Mouse (Mus musculus) retina, postnatal 1 day (tissue): Measurements from ENCODE around the gene Slc30a2.
"Not testable (repeated sequence)": the region's sequence is repeated elsewhere in the genome, so short reads cannot be mapped to it uniquely, and the experiment has no call there.

Source experiments
- DNase-seq: peaks from one replicate; pipeline ENCODE4 v3.0.0-alpha.2; 2012

Gene Slc30a2

DNA sequence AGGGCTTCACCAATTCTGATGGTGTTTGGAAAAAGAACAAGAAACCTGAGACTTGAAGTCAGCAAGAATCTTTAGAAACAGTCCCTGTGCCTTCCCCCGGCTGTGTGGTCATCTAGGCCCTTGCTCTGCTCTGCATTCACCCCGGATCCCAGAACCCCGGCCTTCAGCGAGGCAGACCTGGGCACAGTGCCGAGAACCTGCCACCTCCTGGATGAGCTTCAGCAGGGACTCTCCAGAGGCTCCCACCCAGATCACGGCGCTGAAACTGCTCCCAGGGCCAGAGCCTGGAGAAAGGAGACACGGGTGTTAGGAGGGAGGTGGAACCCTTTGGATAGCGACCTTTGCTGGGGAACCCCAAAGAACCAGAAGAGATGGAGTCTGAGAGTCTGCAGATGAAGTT lies 19.1 kb downstream of the Slc30a2 start:
- DNase-seq, result no peak

DNA sequence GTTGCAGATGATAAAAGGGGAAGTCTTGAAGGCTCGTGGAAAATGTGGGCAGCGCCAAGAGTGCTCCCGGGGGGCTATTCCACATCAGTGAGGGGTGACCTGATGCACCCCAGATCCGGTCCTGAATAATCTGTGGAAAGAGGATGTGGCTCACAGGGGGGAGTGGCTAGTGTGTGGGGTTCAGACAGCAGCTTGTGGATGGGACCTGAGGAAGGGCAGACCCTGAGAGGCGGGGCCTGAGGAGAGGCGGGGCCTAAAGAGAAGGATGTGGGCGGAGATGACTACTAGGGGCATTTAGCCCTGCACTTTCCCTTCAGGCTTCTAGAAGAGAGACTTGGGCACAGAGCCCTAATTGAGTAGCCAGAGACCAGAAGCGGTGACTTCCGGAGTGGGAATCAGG lies 19.6 kb downstream of the Slc30a2 start:
- DNase-seq, result peak; percentile 52

DNA sequence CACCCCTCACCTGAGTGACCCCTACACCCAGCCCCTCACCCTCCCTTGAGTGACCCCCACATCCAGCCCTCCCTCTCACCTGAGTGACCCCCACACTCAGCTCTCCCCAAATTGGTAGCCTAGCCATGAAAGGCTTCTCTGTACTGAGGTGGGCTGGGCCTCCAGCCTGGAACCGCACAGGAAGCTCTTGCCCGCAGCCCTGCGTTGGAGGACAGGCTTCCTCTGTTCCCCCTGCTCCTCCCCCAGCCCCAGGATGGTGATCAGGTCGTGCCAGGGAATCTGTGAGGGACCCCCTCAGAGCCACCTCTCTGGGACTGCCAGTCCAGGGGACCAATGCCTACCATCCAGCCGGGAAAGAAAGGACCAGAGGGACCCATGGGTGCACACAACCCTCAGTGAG lies 22.3 kb downstream of the Slc30a2 start:
- DNase-seq, result no peak

DNA sequence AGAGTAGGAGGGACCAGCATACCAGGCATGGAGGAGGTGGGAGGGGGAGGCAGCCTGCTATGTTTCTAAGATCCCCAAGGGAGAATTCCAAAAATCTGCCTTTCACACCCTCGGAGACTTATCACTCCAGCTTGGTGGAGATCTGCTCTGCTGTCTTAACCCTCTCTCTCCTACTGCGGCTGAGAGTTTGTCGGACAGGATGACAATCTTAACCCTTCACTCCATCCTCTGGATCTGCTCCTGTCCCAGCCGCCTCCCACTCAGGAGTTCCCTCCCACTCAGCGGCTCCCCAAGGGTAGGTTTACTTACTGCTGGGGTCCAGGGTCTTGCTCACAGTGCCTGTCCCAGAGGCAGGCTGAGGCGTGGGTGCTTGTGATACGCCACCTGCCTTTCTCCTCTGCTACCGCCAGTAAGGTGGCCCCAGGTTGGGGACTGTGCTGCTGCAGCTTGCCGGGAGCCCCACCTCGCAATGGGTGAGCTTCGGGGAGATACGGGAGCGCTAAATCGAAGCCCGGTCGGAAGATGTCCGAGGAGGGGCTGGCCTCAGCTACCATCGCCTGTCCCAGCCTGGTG lies 27.8 kb downstream of the Slc30a2 start:
- no peak for DNase-seq

DNA sequence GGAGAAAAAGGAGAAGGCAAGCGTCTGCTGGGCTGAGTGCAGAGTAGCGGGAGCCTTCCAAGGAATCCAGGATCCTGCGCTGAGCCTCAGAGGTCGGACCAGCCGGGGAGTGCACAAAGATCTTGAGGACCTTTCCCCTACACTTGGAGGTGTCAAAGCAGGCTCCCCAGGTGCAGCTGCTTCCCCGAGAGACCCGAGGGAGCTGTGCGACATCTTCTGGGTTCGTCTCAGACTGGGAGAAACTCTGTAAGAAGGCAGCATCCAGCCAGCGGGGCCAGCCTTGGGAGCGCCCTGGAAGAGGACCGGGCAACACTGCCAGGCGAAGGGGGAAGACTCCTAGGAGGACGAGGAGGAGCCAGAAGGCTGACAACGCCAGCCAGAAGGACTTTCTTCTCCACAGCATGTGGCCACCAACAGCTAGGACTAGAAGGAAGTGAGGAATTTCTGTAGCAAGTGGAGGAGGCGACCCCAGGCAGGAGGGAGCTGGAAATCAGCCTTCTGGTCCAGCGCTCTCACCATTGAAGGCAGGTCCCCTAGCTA lies 28.4 kb downstream of the Slc30a2 start:
- no peak for DNase-seq

DNA sequence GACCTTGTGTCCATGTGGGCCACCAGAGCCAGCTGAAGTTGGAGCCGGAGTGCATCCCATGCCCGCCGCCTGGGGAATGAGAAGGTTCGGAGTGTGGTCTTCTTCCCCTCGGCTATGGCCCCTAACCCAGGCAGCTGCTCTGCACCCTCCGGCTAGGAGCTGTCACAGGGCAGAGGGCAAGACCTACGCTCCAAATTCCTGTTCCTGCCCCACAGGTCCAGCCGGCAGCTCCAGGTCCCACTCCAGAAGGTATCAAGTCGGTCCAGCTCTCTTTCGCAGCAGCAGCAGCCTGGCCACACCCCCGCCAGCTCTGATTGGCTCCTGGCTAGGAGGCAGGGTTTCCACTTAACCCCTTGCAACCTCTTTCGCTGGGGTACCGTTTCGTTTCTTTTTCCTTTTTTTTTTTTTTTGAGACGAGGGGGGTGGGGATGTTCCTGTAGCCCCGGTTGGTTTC lies 29.3 kb downstream of the Slc30a2 start:
- peak; percentile 78 for DNase-seq

DNA sequence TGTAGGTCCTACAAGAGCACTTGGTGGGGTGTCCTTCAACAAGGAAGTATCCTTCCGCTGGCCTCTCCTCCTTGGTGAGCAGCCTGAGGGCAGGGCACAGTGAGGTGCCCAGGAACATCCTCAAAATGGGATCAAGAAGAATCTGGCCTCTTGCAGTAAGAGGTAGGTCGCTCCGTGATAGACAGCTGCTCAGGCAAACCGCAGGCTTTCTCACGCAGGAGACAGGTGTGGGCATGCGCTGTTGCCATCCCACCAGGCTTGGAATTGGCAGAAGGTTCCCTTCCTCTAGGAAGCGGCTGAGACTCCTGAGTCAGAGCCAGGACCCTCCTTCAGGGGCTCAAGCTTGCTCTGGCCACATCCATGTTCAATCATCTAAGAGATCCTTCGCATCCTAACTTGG lies 30.3 kb downstream of the Slc30a2 start:
- no peak for DNase-seq

DNA sequence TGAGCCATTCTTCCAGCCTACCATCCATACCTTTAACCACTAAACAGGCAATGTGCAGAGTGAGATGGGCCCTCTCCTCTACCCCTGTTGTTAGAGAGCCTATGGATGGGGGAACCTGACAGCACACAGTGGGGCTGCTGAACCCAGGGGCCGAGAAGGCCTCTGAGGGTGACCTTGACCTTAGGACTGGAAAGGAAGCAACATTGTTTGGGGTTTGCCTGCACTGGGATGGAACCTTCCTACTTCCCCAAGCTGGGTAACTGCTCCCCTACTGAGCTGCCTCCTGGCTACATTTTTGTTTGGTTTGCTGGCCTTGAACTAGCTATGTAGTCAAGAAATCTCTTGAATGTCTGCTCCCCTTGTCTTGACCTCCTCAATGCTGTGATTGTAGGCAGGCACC lies 31.3 kb downstream of the Slc30a2 start:
- no peak for DNase-seq

DNA sequence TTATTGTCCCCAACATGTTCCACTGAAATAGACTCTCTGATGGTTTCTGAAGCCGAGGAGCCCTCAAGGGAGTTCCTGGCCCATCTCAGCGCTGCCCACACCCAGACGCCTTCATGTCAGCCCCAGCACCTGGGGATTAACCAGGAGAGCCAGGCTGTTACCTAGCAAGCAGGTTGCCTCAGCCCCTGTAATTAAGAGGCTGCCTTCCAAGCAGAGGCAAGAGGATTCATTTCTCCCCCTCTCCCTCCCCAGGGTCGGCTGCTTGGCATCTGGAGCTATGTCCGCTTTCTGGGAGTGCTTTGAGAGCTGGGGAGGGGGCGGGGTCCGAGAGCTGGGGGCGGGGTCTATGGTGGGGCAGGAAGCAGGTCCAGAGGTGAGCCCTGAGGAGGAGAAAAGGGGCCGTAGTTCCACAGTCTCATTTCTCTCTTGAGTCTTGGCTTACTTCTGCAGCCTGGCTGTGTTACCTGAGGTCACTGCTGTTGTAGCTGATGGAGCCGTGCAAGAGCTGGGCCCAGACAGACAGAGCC lies 35.2 kb downstream of the Slc30a2 start:
- DNase-seq, result no peak

DNA sequence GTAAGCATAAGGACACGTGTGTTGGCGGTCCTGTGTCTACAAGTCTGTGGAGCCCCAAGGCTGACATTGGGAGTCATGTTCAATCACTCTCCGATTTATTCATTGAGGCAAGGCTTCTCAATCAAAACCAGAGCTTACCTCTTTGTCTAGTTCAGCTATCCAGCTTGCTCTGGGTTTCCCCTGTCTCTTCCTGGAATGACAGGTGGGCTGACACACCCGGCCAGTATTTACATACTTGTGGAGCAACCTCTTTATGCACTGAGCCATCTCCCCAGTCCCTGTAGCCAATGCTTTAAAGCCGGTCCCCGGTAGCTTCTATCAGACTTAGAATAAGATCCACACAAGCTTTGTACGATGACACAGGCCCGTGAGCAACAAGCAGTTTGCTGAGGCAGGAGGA lies 36.5 kb downstream of the Slc30a2 start:
- DNase-seq, result no peak

DNA sequence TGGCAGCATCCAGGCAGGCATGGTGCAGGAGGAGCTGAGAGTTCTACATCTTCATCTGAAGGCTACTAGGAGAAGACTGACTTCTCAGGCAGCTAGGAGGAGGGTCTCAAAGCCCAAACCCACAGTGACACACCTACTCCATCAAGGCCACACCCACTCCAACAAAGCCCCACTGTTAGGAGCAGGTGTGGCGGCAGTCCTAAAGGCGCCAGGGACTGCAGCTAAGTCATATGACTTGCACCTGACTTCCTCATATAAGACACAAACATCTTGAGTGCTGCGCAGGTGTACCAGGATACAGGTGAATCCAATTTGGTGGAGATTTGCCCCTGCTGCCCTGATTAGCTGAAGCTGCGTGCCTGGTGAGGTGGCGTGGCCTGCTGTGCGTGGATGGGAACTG lies 40.8 kb downstream of the Slc30a2 start, which contains the start of gene Extl1:
Gene Extl1 (minus strand): TSS at position 101 of the 400 bp plus-strand sequence.
- DNase-seq, result not testable (repeated sequence)

DNA sequence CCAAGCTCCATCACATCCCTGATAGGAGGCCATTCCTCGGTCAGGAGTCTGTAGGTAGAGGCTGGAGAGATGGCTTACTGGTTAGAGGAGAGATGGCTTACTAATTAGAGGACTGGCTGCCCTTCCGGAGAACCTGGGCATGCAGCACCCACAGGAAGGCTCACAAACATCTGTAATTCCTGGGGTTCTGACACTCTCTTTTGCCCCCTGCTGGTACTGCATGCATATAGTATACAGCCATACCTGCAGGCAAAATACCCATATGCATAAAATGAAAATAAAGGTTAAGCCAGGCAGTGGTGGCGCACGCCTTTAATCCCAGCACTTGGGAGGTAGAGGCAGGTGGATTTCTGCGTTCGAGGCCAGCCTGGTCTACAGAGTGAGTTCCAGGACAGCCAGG lies 44.3 kb downstream of the Slc30a2 start:
- DNase-seq, result peak; percentile 37

DNA sequence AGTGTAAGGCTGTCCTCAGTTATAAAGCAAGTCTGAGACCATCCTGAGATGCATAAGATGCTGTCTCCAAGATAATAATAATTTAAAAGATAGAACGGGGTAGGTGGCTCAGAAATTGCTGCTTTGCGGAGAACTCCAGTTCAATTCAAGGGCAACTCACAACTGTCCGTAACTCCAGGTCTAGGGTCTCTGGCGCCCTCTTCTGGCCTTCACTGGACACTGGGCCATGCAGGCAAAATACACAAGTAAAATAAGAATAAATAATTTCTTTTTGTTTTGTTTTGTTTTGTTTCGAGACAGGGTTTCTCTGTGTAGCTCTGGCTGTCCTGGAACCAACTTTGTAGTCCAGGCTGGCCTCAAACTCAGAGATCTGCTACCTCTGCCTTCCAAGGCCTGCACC lies 45.4 kb downstream of the Slc30a2 start:
- peak; percentile 75 for DNase-seq

DNA sequence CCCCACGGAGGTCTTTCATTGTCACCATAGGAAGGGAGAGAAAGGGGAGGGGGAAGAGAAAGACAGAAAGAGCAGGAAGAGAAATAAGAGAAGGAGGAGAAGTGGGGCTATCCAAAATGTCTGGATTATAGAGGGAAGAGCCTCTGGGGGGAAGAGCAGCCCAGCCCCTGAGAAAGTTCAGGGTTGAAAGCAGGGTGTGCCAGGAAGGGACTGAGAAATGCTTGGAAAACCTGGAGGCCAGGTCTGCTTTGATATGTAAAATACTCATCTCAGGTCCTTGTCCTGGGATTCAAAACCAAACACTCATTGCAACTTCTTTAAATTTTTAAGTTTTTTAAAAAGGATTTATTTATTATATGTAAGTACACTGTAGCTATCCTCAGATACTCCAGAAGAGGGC lies 48.7 kb downstream of the Slc30a2 start:
- no peak for DNase-seq

DNA sequence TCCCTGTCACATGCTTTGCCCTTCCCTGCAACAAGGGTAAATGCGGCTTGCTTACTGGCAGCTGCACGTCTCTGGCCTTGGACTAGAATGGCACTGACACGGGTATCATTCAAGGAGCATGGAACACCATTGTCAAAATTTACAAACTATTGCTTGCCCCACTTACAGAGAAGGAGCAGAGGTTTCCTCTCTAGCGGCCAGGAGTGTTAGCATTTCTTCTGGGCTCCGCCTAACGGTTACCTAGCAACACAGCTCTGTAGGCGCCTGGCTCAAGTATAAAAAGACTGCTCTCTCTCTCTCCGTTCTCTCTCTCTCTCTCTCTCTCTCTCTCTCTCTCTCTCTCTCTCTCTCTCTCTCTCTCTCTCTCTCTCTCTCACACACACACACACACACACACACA lies 49.6 kb downstream of the Slc30a2 start:
- peak; percentile 72 for DNase-seq

DNA sequence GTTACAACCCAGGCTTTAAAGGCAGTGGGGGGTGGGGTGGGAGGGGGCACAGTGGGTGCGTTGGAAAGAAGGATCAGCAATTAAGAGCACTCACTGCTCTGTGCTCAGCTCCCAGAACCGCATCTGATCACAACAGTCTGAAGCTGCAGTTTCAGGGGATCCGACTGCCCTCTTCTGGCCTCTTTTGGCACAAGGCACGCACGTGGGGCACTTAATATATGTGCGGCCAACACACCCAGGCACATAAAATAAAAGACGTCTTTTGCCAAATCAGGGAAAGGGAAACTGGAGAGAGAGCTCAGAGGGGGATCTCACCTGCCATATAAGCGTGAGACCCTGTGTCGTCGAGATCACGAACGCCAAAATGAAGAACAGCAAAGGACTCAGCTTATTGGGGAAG lies 50.0 kb downstream of the Slc30a2 start:
- DNase-seq, result peak; percentile 56

DNA sequence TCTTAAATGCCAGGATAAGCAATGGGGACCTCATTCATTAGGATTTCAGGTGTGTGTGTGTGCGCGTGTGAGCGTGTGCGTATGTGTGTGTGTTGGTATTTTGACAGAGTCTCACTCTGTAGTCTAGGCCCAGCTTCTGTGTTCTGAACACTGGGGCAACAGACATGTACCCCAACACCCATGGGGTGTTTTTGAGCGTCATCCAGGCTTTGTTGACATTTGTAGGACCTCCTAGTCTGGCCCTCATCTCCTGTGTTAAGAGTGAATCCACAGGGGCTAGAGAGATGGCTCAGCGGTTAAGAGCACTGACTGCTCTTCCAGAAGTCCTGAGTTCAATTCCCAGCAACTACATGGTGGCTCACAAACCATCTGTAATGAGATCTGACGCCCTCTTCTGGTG lies 52.2 kb downstream of the Slc30a2 start:
- DNase-seq, result no peak

DNA sequence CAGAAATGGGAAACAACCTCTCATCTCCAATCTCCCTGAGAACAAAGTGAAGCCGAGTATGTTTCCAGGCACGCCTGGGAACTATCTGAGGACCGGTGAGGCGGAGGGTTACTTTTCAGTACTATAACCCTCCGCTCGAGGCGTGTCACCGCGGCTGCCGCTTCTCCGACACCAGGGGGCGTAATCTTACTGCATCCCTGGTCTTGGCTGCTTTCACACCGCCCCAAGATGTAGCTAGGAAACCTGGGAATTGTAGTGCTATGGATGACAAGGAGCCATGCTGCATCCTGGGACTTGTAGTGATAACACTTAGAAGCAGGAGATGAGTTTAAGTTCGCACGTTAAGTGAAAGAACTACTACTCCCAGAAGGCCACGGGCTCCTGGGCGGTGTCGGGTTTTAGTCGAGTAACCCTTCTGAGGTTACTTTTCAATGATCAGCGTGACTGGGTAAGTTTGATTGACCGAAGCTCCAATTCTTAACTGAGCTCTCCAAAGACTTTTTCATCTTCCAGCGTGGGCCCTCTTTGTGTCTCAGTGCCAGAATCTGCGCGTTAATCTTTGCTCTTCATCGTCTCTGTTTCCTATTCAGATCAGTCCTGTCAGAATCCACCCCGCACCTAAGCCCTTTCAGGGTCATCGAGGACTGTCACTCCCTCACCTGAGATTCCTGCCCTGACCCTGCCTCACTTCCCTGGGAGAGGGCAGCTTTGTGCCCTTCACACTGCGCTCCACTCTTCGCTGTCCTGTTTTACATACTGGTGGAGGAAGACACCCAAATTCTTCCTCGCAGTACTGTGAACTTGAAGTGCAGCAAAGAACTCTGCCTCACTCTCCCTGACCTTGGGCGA lies 53.2 kb downstream of the Slc30a2 start, which contains the start of gene Pafah2:
Gene Pafah2 (plus strand): TSS at position 344 of the 849 bp plus-strand sequence.
- DNase-seq, result peak; percentile 100

DNA sequence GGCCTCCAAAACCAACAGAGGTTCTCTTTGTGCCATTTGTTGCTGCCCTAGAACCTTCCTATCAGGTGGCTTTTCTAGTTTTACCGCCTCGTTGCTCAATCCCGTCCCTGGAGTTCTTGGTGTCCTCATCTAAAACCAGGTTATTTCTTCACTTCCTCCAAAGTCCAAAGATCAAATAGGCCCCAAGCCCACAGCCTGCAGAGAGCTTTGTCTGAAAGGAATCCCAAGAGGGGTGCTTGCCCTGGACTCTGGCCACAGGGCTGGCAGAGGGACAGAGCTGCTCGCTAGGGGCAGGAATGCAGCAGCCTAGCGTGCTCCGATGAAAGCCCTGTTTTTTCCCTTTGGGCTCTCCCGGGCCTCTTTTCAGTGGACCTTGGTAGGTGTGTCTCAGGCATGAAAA lies 54.1 kb downstream of the Slc30a2 start:
- no peak for DNase-seq

DNA sequence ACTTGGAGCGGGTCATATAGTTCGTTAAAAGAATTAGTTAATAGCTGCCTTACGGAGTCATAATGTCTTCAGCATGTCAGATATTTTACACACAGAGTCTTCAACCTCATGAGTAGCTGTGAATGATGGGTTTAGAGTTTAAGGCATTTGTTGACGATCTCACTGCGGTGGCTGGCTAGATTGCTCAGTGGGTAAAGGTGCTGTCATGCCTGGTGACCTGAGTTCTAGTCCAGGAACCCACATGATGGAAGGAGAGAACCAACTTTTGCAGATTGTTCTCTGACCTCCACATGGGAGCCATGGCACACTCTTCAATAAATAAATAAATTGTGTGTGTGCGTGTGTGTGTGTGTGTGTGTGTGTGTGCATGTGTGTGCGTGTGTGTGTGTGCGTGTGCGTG lies 54.8 kb downstream of the Slc30a2 start:
- no peak for DNase-seq

DNA sequence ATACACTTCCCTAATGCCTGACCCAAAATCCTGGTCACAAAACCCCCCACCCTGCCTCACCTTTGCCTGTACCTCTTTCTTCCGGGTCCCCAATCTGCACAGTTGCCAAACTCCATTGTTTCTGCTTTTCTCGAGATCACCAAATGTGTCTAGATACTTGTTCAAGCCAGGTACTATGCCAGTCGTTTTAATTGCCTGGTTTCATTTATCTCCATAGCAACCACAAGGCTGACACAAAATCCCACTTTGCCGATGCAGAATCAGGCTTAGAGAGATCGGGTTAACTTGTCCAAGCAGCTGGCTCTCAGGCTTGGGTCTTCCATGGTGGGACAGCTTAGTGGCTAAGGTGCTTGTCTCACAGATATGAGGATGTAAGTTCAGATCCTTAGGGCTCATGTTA lies 57.2 kb downstream of the Slc30a2 start:
- peak; percentile 59 for DNase-seq

DNA sequence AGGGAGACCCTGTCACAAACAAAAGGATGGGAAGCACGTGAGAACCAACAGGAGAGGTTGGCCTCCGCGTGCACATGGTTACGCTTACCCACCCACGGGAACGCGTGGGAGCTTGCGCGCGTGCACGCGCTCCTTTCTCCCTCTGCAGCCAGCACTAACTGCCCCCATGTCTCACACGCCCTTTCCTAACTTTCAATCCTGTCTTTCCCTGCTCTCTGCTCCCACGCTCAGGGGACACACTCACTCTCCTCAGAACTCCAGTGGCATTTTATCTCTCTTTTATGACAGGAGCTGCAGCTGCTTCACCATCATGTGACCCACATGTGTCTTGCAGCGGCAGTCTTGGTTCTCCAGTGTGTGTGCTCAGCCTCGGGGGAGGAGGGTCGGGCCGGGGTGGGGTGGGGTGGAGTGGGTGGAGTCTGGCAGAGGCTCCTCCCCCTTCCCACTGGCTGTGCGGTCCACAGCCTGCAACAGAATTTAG lies 58.2 kb downstream of the Slc30a2 start:
- peak; percentile 85 for DNase-seq

DNA sequence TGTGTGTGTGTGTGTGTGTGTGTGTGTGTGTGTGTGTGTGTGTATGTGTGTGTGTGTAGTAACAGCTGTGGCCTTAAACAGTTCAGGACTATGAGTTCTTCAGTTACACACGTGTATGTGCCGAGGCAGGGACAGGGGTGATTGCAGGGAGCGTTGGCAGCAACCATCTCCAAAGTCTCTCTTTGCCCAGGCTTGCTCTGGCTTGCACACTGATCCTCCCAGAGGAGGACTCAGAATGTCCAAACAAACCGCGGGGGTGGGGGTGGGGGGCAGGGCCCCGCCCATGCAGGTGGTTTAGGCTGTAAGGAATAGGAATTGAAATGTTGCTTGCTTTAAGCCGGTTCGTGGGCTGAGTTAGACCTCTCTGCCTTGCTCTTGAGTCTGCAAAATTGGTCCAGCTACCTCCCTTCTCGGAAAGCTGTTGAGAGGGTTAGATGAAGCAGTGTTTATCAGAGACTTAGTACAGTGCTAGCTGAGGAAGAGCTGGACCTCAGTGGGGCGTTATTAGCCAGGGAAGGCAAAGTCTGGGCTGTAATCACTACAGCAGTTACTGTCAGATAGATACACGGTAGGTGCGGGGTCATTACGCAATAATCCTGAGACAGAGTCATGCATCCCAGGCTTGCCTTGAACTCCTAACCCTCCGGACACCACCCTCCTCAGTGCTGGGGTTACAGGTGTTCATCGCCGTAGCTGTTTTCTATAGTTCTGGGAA lies 59.0 kb downstream of the Slc30a2 start:
- no peak for DNase-seq
